Mouse (Mus musculus) heart, embryonic 16.5 days (tissue): Measurements from ENCODE around the gene Mfng. TPM values are rescaled to one million over a fixed set of nuclear protein-coding genes. Genes with fewer than 3 reads are reported as not detected.

Experiments
- ATAC-seq: fragments of 200-750 bp; cut with Nextera tagmentation; replicated peaks from 2 replicates; pipeline ENCODE4 v1.8.0; 2017; ENCODE audit warnings: moderate number of reproducible peaks; ENCODE audit not compliant: insufficient read depth, low FRiP score; ENCODE audit errors: extremely low read depth
- H3K27ac ChIP-seq: fragments of 300-500 bp; sonication (generic); 2 replicates; pipeline ENCODE4 v1.5.1; 2014; ENCODE audit warnings: mild to moderate bottlenecking, low read length, control low read depth, moderate library complexity
- H3K27me3 ChIP-seq: fragments of 300-500 bp; sonication (generic); 2 replicates; pipeline ENCODE4 v1.6.1; 2014; ENCODE audit warnings: low read length, mixed read lengths; ENCODE audit not compliant: control insufficient read depth, insufficient read depth
- H3K36me3 ChIP-seq: fragments of 300-500 bp; sonication (generic); 2 replicates; pipeline ENCODE4 v1.6.1; 2014; ENCODE audit not compliant: control insufficient read depth, insufficient read depth
- H3K4me1 ChIP-seq: fragments of 300-500 bp; sonication (generic); 2 replicates; pipeline ENCODE4 v1.6.1; 2014; ENCODE audit warnings: low read length, mixed read lengths; ENCODE audit not compliant: control insufficient read depth, insufficient read depth
- H3K4me2 ChIP-seq: fragments of 300-500 bp; sonication (generic); 2 replicates; pipeline ENCODE4 v1.6.1; 2014; ENCODE audit warnings: low read depth, mild to moderate bottlenecking, control low read depth, low read length
- H3K4me3 ChIP-seq: fragments of 300-500 bp; sonication (generic); 2 replicates; pipeline ENCODE4 v1.5.1; 2014; ENCODE audit warnings: mild to moderate bottlenecking, control low read depth, low read length
- H3K9ac ChIP-seq: fragments of 300-500 bp; sonication (generic); 2 replicates; pipeline ENCODE4 v1.6.1; 2014; ENCODE audit warnings: low read length, control low read depth
- H3K9me3 ChIP-seq: fragments of 300-500 bp; sonication (generic); replicated peaks from 2 replicates; pipeline ENCODE4 v1.6.1; 2016; ENCODE audit warnings: low read length; ENCODE audit not compliant: control insufficient read depth
- WGBS: fragments of 180-500 bp; shearing (Covaris S2); extraction: QIAGEN DNeasy Blood & Tissue Kit; methylation state at CpG from one replicate; pipeline ENCODE4 v1.1.7; 2014; 5-methylcytosine and 5-hydroxymethylcytosine counted together
- polyA plus RNA-seq: library from polyadenylated mRNA; unstranded; fragments of >200 nt; fragmentation: Nextera tagmentation; extraction: Ambion mirVana; gene quantifications from 2 replicates; pipeline ENCODE4 v1.2.1, GENCODE M21; 2015

The Mfng gene
- polyA plus RNA-seq, 1 experiment from 2014 or later, result 19.8 TPM

DNA sequence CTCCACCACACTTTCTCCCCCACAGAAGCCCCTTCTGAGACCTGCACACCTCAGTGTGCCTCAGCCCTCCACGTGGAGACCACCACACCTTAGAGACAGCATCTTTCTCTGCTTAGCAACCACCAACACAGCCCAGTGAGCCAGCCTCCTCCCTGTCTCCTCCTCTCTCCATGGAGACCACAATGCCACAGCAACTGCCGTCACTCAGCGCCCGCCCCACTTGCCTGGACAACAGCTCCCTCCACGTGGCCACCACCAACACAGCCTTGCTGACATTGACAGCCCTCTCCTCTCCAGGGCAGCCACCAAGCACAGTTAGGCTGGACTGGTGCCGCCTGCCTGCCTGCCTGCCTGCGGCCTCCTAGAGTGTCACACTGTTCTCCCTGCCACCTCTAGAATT, 63.5 kb downstream of the Mfng start:
- no peak overlapping the region for H3K4me3 ChIP-seq
- no peaks in the 10 kb centered on the region for H3K36me3 ChIP-seq
- WGBS, result 20% methylated on average over 7 of the region's 7 CpGs
- H3K9ac ChIP-seq, result no peak overlapping the region
- ATAC-seq, result no peak
- H3K27ac ChIP-seq, result no peak overlapping the region
- H3K4me1 ChIP-seq, result no peaks in the 10 kb centered on the region
- H3K4me2 ChIP-seq, result no peak overlapping the region
- peaks cover 42% of the 10 kb centered on the region for H3K27me3 ChIP-seq
- H3K9me3 ChIP-seq, result no peaks in the 10 kb centered on the region

DNA sequence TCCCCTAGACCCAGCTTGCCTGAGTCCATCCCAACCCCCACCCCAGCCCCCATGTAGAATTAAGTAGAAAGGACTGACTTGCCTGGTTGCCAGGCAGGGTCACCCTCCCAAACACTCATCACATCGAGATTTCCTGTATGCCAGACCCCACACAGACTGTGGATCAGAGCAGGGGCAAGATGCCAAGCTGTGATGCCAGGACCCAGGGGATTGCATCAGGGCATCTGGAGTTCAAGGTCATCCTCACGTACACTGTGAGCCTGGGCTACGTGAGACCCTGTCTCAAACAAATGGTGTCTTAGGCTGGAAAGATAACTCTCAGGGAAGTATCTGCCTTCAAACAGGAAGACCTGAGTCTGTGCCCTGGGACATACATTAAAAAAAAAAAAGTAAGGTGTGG, 66.6 kb downstream of the Mfng start:
- no peaks in the 10 kb centered on the region for H3K4me1 ChIP-seq
- no peaks in the 10 kb centered on the region for H3K36me3 ChIP-seq
- ATAC-seq, result no peak
- H3K4me2 ChIP-seq, result no peak overlapping the region
- H3K9me3 ChIP-seq, result no peaks in the 10 kb centered on the region
- H3K9ac ChIP-seq, result no peak overlapping the region
- H3K4me3 ChIP-seq, result no peak overlapping the region
- H3K27ac ChIP-seq, result no peak overlapping the region
- 29% methylated on average over 3 of the region's 3 CpGs for WGBS
- H3K27me3 ChIP-seq, result peaks cover 11% of the 10 kb centered on the region

Other genes starting within 250 kb of the Mfng start
- gene C1qtnf6, start 242.1 kb downstream of the Mfng start, polyA plus RNA-seq, result 33.1 and 33.5 TPM in 2 replicates
- 0.09 TPM in 1 of 2 replicates, not detected in the other for gene Sstr3, start 228.8 kb downstream of the Mfng start, polyA plus RNA-seq
- gene Rac2, start 200.7 kb downstream of the Mfng start, polyA plus RNA-seq, result 38.2 and 88.5 TPM in 2 replicates
- gene Cyth4, start 176.4 kb downstream of the Mfng start, polyA plus RNA-seq, result 7.0 and 9.6 TPM in 2 replicates
- gene Elfn2, start 54.7 kb downstream of the Mfng start, polyA plus RNA-seq, result 0.16 and 0.55 TPM in 2 replicates
- 6.3 and 7.4 TPM in 2 replicates for gene Card10, start 29.6 kb upstream of the Mfng start, polyA plus RNA-seq
- gene Cdc42ep1, start 69.1 kb upstream of the Mfng start, polyA plus RNA-seq, result 29.4 and 38.7 TPM in 2 replicates
- gene Lgals2, start 82.1 kb upstream of the Mfng start, polyA plus RNA-seq, result 2.2 TPM in 1 of 2 replicates, not detected in the other
- gene Gga1, start 103.7 kb upstream of the Mfng start, polyA plus RNA-seq, result 44.9 and 48.9 TPM in 2 replicates
- gene Gm49510, start 126.2 kb upstream of the Mfng start, polyA plus RNA-seq, result 0.20 and 0.41 TPM in 2 replicates
- 19.8 and 20.0 TPM in 2 replicates for gene Sh3bp1, start 126.3 kb upstream of the Mfng start, polyA plus RNA-seq
- gene Pdxp, start 140.4 kb upstream of the Mfng start, polyA plus RNA-seq, result 16.9 and 18.3 TPM in 2 replicates
- gene Lgals1, start 153.2 kb upstream of the Mfng start, polyA plus RNA-seq, result 718 and 722 TPM in 2 replicates
- 28.3 and 33.7 TPM in 2 replicates for gene Nol12, start 161.5 kb upstream of the Mfng start, polyA plus RNA-seq
- 47.9 and 53.7 TPM in 2 replicates for gene Triobp, start 174.2 kb upstream of the Mfng start, polyA plus RNA-seq